Mouse (Mus musculus): ENCODE measurements at regions not wholly inside any gene's neighbourhood (a gene's known extent, or its start where the extent isn't known, plus 50 kb on each side); places are given as distances from the start of the nearest gene placed in this dataset.

- TF ChIP-seq CTCF (IDR thresholded peaks at IDR 0.05; ENCODE audit: low read depth, low read length) (no peak), POLR2A (IDR thresholded peaks at IDR 0.05; ENCODE audit: extremely low read depth, insufficient read depth, low read length) (no peak)
Measured at GRCm38 (mm10) chr5:7789126-7789525, 171.1 kb upstream of the Steap4 start.

Measured in liver, adult 2 months (tissue).